Mouse (Mus musculus) adrenal gland, adult 8-10 months (tissue): ENCODE data around the gene Tbc1d10c. TPM values are rescaled to one million over a fixed set of nuclear protein-coding genes. Genes with fewer than 3 reads are reported as not detected.

Source experiments
- DNase-seq: peaks from one replicate; pipeline ENCODE4 v3.0.0; 2022
- total RNA-seq, 4 experiments: library from RNA; stranded (reverse); gene quantifications; 2 replicates each; pipeline ENCODE4 v1.2.4; 2022

Tbc1d10c gene
- total RNA-seq, 4 experiments from 2014 or later = 1.6 to 2.8 (median 1.9) TPM

- DNase-seq = no peak
These were observed 24.4 kb upstream of the Tbc1d10c start for GRCm38 (mm10) chr19:4215451-4215840.

DNA sequence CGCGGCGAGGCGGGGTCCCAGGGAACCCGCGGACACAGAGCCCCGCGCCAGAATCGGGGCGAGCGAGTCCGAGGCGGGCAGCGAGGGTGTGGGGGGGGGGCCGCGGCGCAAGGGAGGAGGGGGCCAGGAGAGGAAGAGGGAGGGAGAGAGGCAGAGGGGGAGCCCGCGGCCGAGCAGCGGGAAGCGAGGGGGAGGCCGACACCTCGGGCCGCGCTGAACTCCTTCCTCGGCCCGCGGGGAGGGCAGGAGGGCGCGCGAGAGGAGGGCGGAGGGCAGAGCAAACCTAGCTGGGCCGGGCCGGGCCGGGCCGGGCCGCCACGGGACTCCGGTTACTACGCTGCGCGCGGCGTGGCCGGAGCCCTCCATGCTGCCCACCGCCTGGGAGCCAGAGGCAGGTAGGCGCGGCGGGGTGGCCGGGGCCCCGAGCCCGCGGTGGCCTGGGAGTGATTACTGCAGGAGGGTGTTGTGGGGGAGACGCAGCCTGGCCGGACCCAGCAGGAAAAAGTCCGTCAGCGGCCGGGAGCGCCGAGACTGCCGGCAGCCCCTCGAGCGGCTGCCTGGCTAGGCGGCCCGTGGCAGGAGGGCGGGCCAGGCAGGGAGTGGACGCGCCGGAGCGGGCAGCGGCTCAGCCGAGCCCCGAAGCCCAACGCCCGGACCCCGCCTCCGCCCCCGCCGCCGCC lies 23.8 kb upstream of the Tbc1d10c start:
- DNase-seq = no peak

- DNase-seq = no peak
These were observed 23.1 kb upstream of the Tbc1d10c start, which contains the start of the genes Clcf1 and AC109138.7 for GRCm38 (mm10) chr19:4214071-4214770. Gene Clcf1, plus strand, starts transcription at chr19:4214238. Gene AC109138.7, plus strand, starts transcription at chr19:4214357.

GRCm38 (mm10) chr19:4213524-4213974 lies 22.5 kb upstream of the Tbc1d10c start:
- DNase-seq = peak; percentile 67

DNA sequence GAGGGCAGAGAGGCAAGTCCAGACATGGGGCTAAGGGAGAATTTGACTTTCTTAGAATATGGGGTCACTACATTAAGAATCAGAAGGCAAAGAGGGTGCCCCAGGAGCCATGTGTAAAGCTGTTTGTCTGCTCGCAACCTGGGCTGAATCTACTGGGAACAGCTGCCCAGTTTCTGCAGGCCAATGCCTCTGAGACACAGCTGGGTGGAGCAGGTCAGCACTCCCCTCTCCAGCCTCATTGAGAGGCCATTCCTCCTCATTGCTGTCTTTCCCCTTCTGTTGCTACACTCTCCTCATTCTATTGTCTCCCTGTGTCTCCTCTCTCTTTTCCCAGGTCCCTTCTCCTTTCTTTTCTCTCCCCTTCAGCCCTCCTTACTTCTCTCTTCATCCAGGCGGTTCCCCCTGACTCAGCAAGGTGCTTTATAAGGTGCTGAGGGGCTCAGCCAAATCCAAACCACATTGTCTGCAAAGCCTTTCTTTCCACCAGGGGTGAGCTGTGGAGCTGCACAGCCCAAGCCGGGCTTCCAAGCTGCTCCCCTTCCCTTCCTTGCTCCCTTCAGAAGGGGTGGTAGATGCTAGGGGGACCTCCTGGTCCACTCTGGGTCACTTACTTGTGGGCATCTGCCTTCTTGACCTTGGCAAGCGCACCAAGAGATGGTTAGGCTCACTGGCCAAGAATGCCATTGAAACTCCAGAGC lies 21.0 kb upstream of the Tbc1d10c start:
- DNase-seq = no peak

GRCm38 (mm10) chr19:4208563-4208962 lies 17.5 kb upstream of the Tbc1d10c start:
- DNase-seq = no peak

DNA sequence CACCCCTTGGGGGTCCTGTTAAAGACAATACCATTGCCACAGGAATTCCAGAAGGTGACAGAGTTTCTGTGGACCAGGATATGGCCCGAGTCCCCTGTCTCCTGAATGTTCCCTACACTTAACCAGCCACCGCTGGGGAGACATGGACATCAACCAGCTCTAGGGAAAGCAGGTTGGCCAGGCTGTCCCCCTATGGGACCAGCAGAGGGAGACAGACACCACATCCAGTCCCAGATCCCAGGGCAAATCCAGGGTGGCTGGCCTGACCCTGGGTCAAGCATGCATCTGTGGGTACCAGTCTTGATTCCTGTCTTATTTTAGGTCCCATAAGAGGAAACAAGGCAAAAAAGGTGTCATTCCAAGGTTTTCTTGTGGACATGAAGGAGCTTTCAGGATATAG lies 15.9 kb upstream of the Tbc1d10c start:
- DNase-seq = peak; percentile 71

GRCm38 (mm10) chr19:4204889-4205288 lies 13.8 kb upstream of the Tbc1d10c start:
- no peak for DNase-seq

DNA sequence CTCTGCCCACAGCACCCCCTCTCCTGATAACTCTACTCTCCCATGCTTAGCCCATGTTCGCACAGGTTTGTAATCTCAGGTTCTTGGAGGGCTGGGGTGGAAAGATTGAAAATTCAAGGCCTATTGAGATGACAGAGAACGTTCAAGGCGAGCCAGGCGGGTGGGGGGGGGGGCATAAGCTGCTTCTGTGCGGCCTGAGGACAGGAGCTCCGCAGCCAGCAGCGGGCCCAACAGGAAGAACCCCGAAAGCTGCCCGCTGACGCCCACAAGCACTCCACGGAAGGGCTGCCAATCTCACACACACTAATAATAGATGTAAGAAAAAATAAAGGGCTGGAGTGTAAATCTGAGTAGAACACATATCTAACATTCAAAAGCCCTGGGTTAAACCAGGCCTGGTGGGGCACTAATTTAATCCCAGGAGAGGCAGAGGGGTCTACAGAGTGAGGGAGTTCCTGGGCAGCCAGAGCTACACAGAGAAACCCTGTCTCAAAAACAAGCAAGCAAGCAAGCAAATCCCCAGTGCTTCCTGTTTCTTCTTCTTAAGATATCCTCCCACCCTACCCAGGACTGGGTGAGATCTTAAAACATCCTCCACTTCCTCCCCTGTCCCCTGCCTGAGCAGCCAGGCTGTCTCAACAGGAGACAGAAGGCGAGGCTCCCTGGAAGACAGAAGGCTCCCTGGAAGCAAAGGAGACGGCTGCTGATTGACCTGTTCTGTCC lies 12.7 kb upstream of the Tbc1d10c start:
- DNase-seq = no peak

DNA sequence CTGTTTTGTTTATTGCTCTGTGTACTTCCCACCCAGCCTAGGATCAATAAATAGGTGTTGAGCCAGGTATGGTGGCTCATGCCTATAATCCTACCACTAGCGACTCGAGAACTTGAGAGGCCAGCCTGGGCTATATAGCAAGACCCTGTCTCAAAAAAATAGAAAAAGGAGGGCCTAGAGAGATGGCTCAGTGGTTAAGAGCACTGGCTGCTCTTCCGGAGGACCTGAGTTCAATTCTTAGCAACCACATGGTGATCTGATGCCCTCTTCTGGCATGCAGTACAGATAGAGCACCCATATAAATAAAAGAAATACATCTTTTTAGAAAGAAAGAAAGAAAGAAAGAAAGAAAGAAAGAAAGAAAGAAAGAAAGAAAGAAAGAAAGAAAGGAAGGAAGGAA lies 12.1 kb upstream of the Tbc1d10c start:
- DNase-seq = no peak

DNA sequence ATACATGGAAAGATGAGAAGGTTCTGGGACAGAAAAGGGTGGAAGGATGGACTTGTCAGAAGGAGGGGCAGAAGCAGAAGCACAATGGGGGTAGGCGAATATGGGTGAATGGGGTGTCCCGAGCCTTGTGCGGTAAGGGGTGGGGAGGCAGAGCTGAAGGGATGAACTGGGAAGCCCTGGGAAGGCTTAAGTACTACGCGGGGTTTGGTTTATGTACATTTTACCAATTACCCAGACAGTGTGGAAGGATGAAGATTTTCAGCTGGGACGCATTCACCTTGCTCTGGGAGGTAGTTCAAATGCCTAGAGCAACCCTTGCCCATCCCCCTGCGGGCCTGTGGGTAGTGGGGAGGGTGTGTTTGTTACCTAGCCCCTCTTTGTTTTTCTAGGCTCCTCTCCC lies 11.1 kb upstream of the Tbc1d10c start:
- no peak for DNase-seq

- DNase-seq = peak; percentile 95
These were observed 10.3 kb upstream of the Tbc1d10c start, which contains the start of gene Rad9a for GRCm38 (mm10) chr19:4201291-4201909. Gene Rad9a, minus strand, starts transcription at chr19:4201662.

DNA sequence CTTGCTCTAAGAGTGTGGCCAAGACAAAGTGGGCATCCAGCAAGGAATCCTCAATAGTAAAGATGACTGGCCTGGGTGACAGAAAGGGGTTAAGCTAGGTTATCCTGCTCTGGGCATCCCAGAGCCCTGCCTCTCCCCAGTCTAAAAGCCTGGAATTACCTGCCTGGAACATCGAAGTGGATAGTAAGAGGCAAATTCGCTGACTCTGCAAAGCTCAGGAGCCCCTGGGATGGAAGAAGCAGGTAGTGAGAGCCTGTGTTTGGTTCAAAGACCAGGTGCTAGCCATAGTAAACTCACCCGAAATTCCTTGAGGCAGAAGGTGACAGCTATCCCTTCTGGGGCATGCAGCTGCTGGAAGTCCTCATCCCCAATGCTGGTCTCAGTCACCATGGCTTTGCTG lies 6.1 kb upstream of the Tbc1d10c start:
- DNase-seq = no peak

GRCm38 (mm10) chr19:4196548-4196947 lies 5.5 kb upstream of the Tbc1d10c start:
- DNase-seq = no peak

GRCm38 (mm10) chr19:4196048-4196447 lies 5.0 kb upstream of the Tbc1d10c start:
- DNase-seq = no peak

DNA sequence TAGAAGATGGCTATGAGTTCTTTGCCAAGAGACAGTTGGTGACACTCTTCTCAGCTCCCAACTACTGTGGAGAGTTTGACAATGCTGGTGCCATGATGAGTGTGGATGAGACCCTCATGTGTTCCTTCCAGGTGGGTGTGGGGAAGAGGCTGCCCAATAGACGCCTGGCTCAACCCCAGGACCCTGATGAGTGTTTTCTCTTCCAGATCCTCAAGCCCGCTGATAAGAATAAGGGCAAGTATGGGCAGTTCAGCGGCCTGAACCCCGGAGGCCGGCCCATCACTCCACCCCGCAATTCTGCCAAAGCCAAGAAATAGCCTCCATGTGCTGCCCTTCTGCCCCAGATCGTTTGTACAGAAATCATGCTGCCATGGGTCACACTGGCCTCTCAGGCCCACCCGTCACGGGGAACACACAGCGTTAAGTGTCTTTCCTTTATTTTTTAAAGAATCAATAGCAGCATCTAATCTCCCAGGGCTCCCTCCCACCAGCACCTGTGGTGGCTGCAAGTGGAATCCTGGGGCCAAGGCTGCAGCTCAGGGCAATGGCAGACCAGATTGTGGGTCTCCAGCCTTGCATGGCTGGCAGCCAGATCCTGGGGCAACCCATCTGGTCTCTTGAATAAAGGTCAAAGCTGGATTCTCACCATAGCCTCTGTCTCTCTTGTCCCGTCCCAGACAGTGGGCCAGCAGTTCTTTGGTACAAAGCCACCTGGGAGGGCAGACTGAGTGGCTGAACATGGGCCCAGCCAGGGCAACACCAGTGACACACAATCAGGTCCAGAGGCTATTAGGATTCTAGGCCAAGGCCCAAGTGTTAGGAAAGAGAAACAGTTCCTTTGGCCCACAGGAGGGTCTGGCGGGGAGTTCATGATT lies 3.9 kb upstream of the Tbc1d10c start:
- no peak for DNase-seq

DNA sequence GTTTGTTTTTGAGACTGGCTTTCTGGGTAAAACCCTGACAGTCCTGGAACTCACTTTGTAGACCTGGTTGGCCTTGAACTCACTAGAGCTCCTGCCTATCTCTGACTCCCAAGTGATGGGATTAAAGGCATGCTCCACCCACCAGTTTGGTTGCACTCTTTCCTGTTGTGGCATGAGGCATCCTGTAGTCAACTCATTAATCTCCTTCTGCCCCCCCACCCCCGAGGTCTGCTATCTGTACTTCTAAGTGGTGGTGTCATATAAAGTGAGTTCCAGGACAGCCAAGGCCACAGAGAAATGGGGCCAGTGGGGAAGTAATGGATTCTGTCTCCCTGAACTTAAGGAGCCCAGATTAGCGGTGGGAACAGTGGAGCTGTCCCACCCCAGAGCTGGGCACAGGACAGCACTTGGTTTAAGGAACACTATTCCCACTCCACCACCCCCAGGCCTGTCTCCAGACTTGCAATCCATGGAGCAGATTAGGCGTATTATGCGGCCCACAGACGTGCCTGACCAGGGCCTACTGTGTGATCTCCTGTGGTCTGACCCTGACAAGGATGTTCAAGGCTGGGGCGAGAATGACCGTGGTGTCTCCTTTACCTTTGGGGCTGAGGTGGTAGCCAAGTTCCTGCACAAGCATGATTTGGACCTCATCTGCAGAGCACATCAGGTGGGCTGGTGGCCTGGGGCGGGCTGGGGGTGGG lies 3.1 kb upstream of the Tbc1d10c start:
- DNase-seq = no peak

DNA sequence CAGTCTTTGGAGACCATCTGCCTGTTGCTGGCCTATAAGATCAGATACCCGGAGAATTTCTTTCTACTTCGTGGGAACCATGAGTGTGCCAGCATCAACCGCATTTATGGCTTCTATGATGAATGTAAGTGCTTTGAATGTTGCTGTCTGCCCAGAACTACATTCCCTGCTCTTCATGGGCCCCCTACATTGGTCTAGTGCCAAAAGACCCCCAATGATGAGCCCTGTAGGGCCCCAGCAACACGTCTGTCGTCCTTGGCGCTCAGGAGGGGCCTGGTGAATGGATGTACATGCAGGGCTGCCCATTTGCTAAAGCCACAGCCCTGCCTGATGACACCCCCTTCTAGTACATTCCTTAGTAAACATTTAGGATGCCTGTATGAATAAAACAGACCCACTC lies 2.0 kb upstream of the Tbc1d10c start:
- no peak for DNase-seq

- DNase-seq = no peak
These were observed 1.3 kb upstream of the Tbc1d10c start for GRCm38 (mm10) chr19:4192251-4192985.
